14 mouse cellular contexts compared by ENCODE assay signal in genomic region chr19:55832122-55832521, GRCm38 (mm10).
"Had no signal": no experiment of that assay in that cellular context is flagged by ENCODE, and none has a peak within 500 bp of the region (broad histone marks: within the 10 kb centered on the region; RNA-seq: fewer than 3 reads in every experiment).

No protein-coding gene starts in this region.

- H3K4me3 ChIP-seq: left cerebral cortex, adult 2 months; limb, embryonic 15.5 days; liver, embryonic 12.5 days had no signal

- H3K9me3 ChIP-seq: limb, embryonic 15.5 days; liver, embryonic 12.5 days had no signal

- H3K9ac ChIP-seq: limb, embryonic 15.5 days; liver, embryonic 12.5 days; lung, embryonic 14.5 days had no signal

- H3K36me3 ChIP-seq: limb, embryonic 15.5 days had no signal

- DNase-seq: kidney, adult 11 months; kidney, adult 9 months; kidney, postnatal 10 days; lung, embryonic 14.5 days; lung, postnatal 10 days; right cerebral cortex, adult 18-20 months; spleen, adult 18-20 months; thymus, adult 18-20 months; thymus, postnatal 14 days had no signal

- H3K27ac ChIP-seq: left cerebral cortex, adult 2 months; liver, embryonic 12.5 days; macrophage had no signal

- ATAC-seq: liver, embryonic 12.5 days had no signal

- H3K27me3 ChIP-seq: limb, embryonic 15.5 days; liver, embryonic 12.5 days had no signal

- H3K4me2 ChIP-seq: limb, embryonic 15.5 days; liver, embryonic 12.5 days; lung, embryonic 14.5 days; midbrain, embryonic 11.5 days had no signal
